Mouse (Mus musculus) thymus, postnatal 14 days (tissue): Measurements from ENCODE around the gene Cyp46a1.

Experiments used
- DNase-seq: peaks from one replicate; pipeline ENCODE4 v3.0.0; 2021

The Cyp46a1 gene

GRCm38 (mm10) chr12:108365868-108366267, 31.7 kb downstream of the Cyp46a1 start:
- no peak for DNase-seq

GRCm38 (mm10) chr12:108367909-108368308, 33.7 kb downstream of the Cyp46a1 start:
- DNase-seq, result no peak

GRCm38 (mm10) chr12:108368921-108369320, 34.7 kb downstream of the Cyp46a1 start:
- DNase-seq, result no peak

GRCm38 (mm10) chr12:108370596-108371428, 36.6 kb downstream of the Cyp46a1 start, which contains the start of gene Eml1:
Gene Eml1 (plus strand): TSS chr12:108370957.
- no peak for DNase-seq

GRCm38 (mm10) chr12:108371429-108371765, 37.2 kb downstream of the Cyp46a1 start:
- no peak for DNase-seq

- DNase-seq, result no peak
These were observed 38.1 kb downstream of the Cyp46a1 start for GRCm38 (mm10) chr12:108372241-108372640.

GRCm38 (mm10) chr12:108373611-108374010, 39.4 kb downstream of the Cyp46a1 start:
- no peak for DNase-seq

- DNase-seq, result no peak
These were observed 40.5 kb downstream of the Cyp46a1 start for GRCm38 (mm10) chr12:108374689-108375088.

GRCm38 (mm10) chr12:108378379-108379133, 44.4 kb downstream of the Cyp46a1 start:
- DNase-seq, result no peak

GRCm38 (mm10) chr12:108386476-108387232, 52.5 kb downstream of the Cyp46a1 start:
- DNase-seq, result no peak

GRCm38 (mm10) chr12:108389718-108390117, 55.5 kb downstream of the Cyp46a1 start:
- DNase-seq, result no peak

GRCm38 (mm10) chr12:108392254-108393044, 58.3 kb downstream of the Cyp46a1 start:
- DNase-seq, result no peak

- no peak for DNase-seq
These were observed 58.9 kb downstream of the Cyp46a1 start for GRCm38 (mm10) chr12:108393082-108393481.

GRCm38 (mm10) chr12:108393637-108394036, 59.5 kb downstream of the Cyp46a1 start:
- no peak for DNase-seq

GRCm38 (mm10) chr12:108394534-108395284, 60.5 kb downstream of the Cyp46a1 start:
- DNase-seq, result no peak

- DNase-seq, result no peak
These were observed 61.1 kb downstream of the Cyp46a1 start for GRCm38 (mm10) chr12:108395285-108395660.

GRCm38 (mm10) chr12:108396081-108396947, 62.1 kb downstream of the Cyp46a1 start:
- DNase-seq, result no peak

GRCm38 (mm10) chr12:108398681-108399080, 64.5 kb downstream of the Cyp46a1 start:
- DNase-seq, result no peak

GRCm38 (mm10) chr12:108399191-108399590, 65.0 kb downstream of the Cyp46a1 start:
- no peak for DNase-seq

GRCm38 (mm10) chr12:108400951-108401350, 66.8 kb downstream of the Cyp46a1 start:
- no peak for DNase-seq

- no peak for DNase-seq
These were observed 69.8 kb downstream of the Cyp46a1 start for GRCm38 (mm10) chr12:108403957-108404356.
